Mouse (Mus musculus): ENCODE data around the gene Ttbk2.

- TF ChIP-seq POLR2A (IDR thresholded peaks at IDR 0.05; ENCODE audit: borderline replicate concordance, extremely low read depth, low read depth, low read length) (no peak), CTCF (IDR thresholded peaks at IDR 0.05; ENCODE audit: insufficient read depth, low read length) (no peak)
Observed at GRCm38 (mm10) chr2:120721911-120722310, 128.5 kb downstream of the Ttbk2 start.

Measured in lung, adult 2 months (tissue).